Mouse (Mus musculus) spleen, postnatal 4 days (tissue): ENCODE results near the gene Hapln4.
"Not testable (repeated sequence)": the region's sequence is repeated elsewhere in the genome, so short reads cannot be mapped to it uniquely, and the experiment has no call there.

Source experiments
- DNase-seq, 2 experiments: peaks; one replicate each; pipeline ENCODE4 v3.0.0; 2022; ENCODE audit warnings: low spot score in 2 of 2

The Hapln4 gene

GRCm38 (mm10) chr8:70083285-70083684, at the start of gene Hapln4:
Gene Hapln4 (plus strand): TSS chr8:70083457.
- peak in 1 of 2 experiments; percentile 70 for DNase-seq

GRCm38 (mm10) chr8:70037994-70038393, 45.3 kb upstream of the Hapln4 start:
- no peak for DNase-seq

GRCm38 (mm10) chr8:70041885-70042546, 41.2 kb upstream of the Hapln4 start:
- peak; percentile 56 to 84 for DNase-seq

- DNase-seq: peak; percentile 98
Measured at GRCm38 (mm10) chr8:70042583-70043455, 40.4 kb upstream of the Hapln4 start, which contains the start of the genes Mau2 and Sugp1. Gene Mau2 (minus strand): TSS chr8:70042734. Gene Sugp1 (plus strand): TSS chr8:70042813.

GRCm38 (mm10) chr8:70043996-70044395, 39.3 kb upstream of the Hapln4 start:
- no peak for DNase-seq

- DNase-seq: no peak
Measured at GRCm38 (mm10) chr8:70049662-70050061, 33.6 kb upstream of the Hapln4 start.

GRCm38 (mm10) chr8:70050434-70050833, 32.8 kb upstream of the Hapln4 start:
- not testable (repeated sequence) for DNase-seq

- no peak for DNase-seq
Measured at GRCm38 (mm10) chr8:70057721-70058120, 25.5 kb upstream of the Hapln4 start.

- no peak for DNase-seq
Measured at GRCm38 (mm10) chr8:70071836-70072440, 11.3 kb upstream of the Hapln4 start.

GRCm38 (mm10) chr8:70072441-70073069, 10.7 kb upstream of the Hapln4 start, which contains the start of gene Tm6sf2:
Gene Tm6sf2 (plus strand): TSS chr8:70072924.
- no peak for DNase-seq

GRCm38 (mm10) chr8:70073120-70073519, 10.1 kb upstream of the Hapln4 start:
- DNase-seq: no peak

GRCm38 (mm10) chr8:70073682-70074081, 9.6 kb upstream of the Hapln4 start:
- no peak for DNase-seq

- no peak for DNase-seq
Measured at GRCm38 (mm10) chr8:70081976-70082375, 1.3 kb upstream of the Hapln4 start.

- DNase-seq: no peak
Measured at GRCm38 (mm10) chr8:70084191-70085065, 1.2 kb downstream of the Hapln4 start.

GRCm38 (mm10) chr8:70086151-70086550, 2.9 kb downstream of the Hapln4 start:
- DNase-seq: no peak

GRCm38 (mm10) chr8:70087237-70087636, 4.0 kb downstream of the Hapln4 start:
- DNase-seq: no peak

- DNase-seq: no peak
Measured at GRCm38 (mm10) chr8:70087836-70088650, 4.8 kb downstream of the Hapln4 start.

- no peak for DNase-seq
Measured at GRCm38 (mm10) chr8:70089296-70089960, 6.2 kb downstream of the Hapln4 start.

GRCm38 (mm10) chr8:70092786-70093185, 9.5 kb downstream of the Hapln4 start:
- no peak for DNase-seq
